Mouse (Mus musculus) CH12.LX (cell line): ENCODE data around the gene Rsl24d1. TPM values are rescaled to one million over a fixed set of nuclear protein-coding genes. Genes with fewer than 3 reads are reported as not detected.
"Not testable (repeated sequence)": the region's sequence is repeated elsewhere in the genome, so short reads cannot be mapped to it uniquely, and the experiment has no call there.

ENCODE experiments used
- DNase-seq: peaks from one replicate; pipeline ENCODE4 v3.0.0-alpha.2; 2013; ENCODE audit errors: extremely low read depth
- H3K27ac ChIP-seq: 2 replicates; pipeline ENCODE4 v1.5.1; 2012; ENCODE audit warnings: low read depth, mild to moderate bottlenecking, control low read depth, moderate library complexity; ENCODE audit not compliant: insufficient read depth
- H3K27me3 ChIP-seq: replicated peaks from 2 replicates; pipeline ENCODE3; 2012; ENCODE audit warnings: inconsistent platforms
- H3K36me3 ChIP-seq, 2 experiments: replicated peaks in 1 of 2; 2 replicates each; pipeline versions ENCODE3 to v1.6.1; 2012; ENCODE audit warnings: inconsistent platforms in 1 of 2, low read length in 1 of 2, mild to moderate bottlenecking in 1 of 2, mixed read lengths in 1 of 2, moderate library complexity in 1 of 2; ENCODE audit not compliant: control insufficient read depth in 1 of 2, insufficient read depth in 1 of 2
- H3K4me1 ChIP-seq, 2 experiments: 2 replicates each; pipeline ENCODE4 v1.6.1; 2012; ENCODE audit warnings: inconsistent platforms in 1 of 2, moderate library complexity in 1 of 2; ENCODE audit not compliant: insufficient read depth in 2 of 2, control insufficient read depth in 1 of 2
- H3K4me2 ChIP-seq: 2 replicates; pipeline ENCODE4 v1.6.1; 2012; ENCODE audit warnings: low read depth, mild to moderate bottlenecking, control low read depth; ENCODE audit not compliant: poor library complexity, insufficient read depth, severe bottlenecking
- H3K4me3 ChIP-seq, 3 experiments: fragments of 150-350 bp in 1 of 3; sonication (generic) in 1 of 3; replicated peaks in 1 of 3; 2 replicates each; pipeline versions ENCODE3 to v1.5.1; 2011 to 2012; ENCODE audit warnings: low read depth in 2 of 3, low read length in 2 of 3, mild to moderate bottlenecking in 2 of 3, moderate library complexity in 2 of 3, control low read depth in 1 of 3, improper control_type of control experiment in 1 of 3, inconsistent platforms in 1 of 3, mixed read lengths in 1 of 3; ENCODE audit not compliant: poor library complexity in 1 of 3
- H3K79me2 ChIP-seq: replicated peaks from 2 replicates; pipeline ENCODE4 v1.6.1; 2012; ENCODE audit warnings: mild to moderate bottlenecking, moderate library complexity; ENCODE audit not compliant: control insufficient read depth, poor library complexity, insufficient read depth, severe bottlenecking; ENCODE audit errors: extremely low read depth
- H3K9ac ChIP-seq: 2 replicates; pipeline ENCODE4 v1.6.1; 2012; ENCODE audit warnings: low read depth, mild to moderate bottlenecking, control low read depth, moderate library complexity; ENCODE audit not compliant: insufficient read depth
- H3K9me3 ChIP-seq: replicated peaks from 2 replicates; pipeline ENCODE3; 2012; ENCODE audit warnings: low read length, inconsistent platforms, mixed read lengths
- CTCF ChIP-seq, 2 experiments: IDR thresholded peaks in 1 of 2; conservative IDR thresholded peaks in 1 of 2; 2 replicates each; pipeline ENCODE4 v1.5.1; 2011 to 2012; ENCODE audit warnings: low read depth in 2 of 2, low read length in 2 of 2, improper control_type of control experiment in 1 of 2, inconsistent platforms in 1 of 2, mild to moderate bottlenecking in 1 of 2, moderate library complexity in 1 of 2
- MAX ChIP-seq: IDR thresholded peaks from 2 replicates; pipeline ENCODE4 v1.6.1; 2011; ENCODE audit warnings: low read length, improper control_type of control experiment
- MEF2A ChIP-seq: IDR thresholded peaks from 2 replicates; pipeline ENCODE4 v1.6.1; 2014; ENCODE audit warnings: low read depth, mild to moderate bottlenecking, inconsistent platforms, low read length, improper control_type of control experiment, borderline replicate concordance
- POLR2A ChIP-seq: IDR thresholded peaks from 2 replicates; pipeline ENCODE4 v1.6.1; 2011; ENCODE audit warnings: low read depth, mild to moderate bottlenecking, improper control_type of control experiment, low read length
- RAD21 ChIP-seq: IDR thresholded peaks from 2 replicates; pipeline ENCODE4 v1.6.1; 2011; ENCODE audit warnings: low read depth, mild to moderate bottlenecking, low read length, improper control_type of control experiment, moderate library complexity
- SMC3 ChIP-seq: IDR thresholded peaks from 2 replicates; pipeline ENCODE4 v1.6.1; 2011; ENCODE audit warnings: low read depth, low read length, improper control_type of control experiment
- UBTF ChIP-seq: IDR thresholded peaks from 2 replicates; pipeline ENCODE4 v1.6.1; 2012; ENCODE audit warnings: low read depth, mild to moderate bottlenecking, inconsistent platforms, low read length, improper control_type of control experiment, moderate library complexity
- USF2 ChIP-seq: conservative IDR thresholded peaks from 2 replicates; pipeline ENCODE4 v1.6.1; 2011; ENCODE audit warnings: low read depth, low read length, improper control_type of control experiment
- ZNF384 ChIP-seq: IDR thresholded peaks from 2 replicates; pipeline ENCODE4 v1.6.1; 2012; ENCODE audit warnings: low read depth, low read length, improper control_type of control experiment, inconsistent platforms
- dilution Hi-C: fragments of 300-500 bp; cut with MboI; formaldehyde crosslinking; loops from 2 replicates; pipeline ENCODE4 v1.14.3; 2020; ENCODE audit warnings: low sequenced_read_pairs; ENCODE audit not compliant: extremely low pct_unique_long_range_greater_than_20kb, extremely low pct_ligation_motif_present
- in situ Hi-C: fragments of 300-500 bp; cut with MboI; formaldehyde crosslinking; loops from 3 replicates; pipeline ENCODE4 v1.14.3; 2019; ENCODE audit warnings: low sequenced_read_pairs, low pct_ligation_motif_present, low pct_unique_long_range_greater_than_20kb, mixed read lengths
- polyA plus RNA-seq: library from polyadenylated mRNA; unstranded; fragments of >175 nt; gene quantifications from 2 replicates; pipeline ENCODE4 v1.2.1, GENCODE M21; 2012; ENCODE audit warnings: low read depth; ENCODE audit not compliant: insufficient read length
- total RNA-seq, 2 experiments: library from RNA; depleted of rRNA; stranded (reverse); fragments of 300-350 nt in 1 of 2; fragments of >200 nt in 1 of 2; gene quantifications; 2 replicates each; pipeline ENCODE4 v1.2.3; 2012 to 2014

Gene Rsl24d1
- total and polyA plus RNA-seq, 3 experiments = 108 to 365 (median 202) TPM

- Histone ChIP-seq H3K36me3 (peaks cover 40 to 55% of the 10 kb centered on the region in 2 experiments), H3K4me1 (peaks cover 0 to 15% of the 10 kb centered on the region in 2 experiments; a peak in 2 of 4 replicates), H3K79me2 (peaks cover 29% of the 10 kb centered on the region)
- dilution Hi-C loops, H3K4me3 ChIP-seq, H3K9me3 ChIP-seq, DNase-seq, H3K27ac ChIP-seq, H3K9ac ChIP-seq, H3K27me3 ChIP-seq, H3K4me2 ChIP-seq, in situ Hi-C loops: not testable (repeated sequence)
- peak; percentile 53 for TF ChIP-seq ZNF384
Observed at GRCm38 (mm10) chr9:73116704-73117103, 3.5 kb downstream of the Rsl24d1 start.

DNA sequence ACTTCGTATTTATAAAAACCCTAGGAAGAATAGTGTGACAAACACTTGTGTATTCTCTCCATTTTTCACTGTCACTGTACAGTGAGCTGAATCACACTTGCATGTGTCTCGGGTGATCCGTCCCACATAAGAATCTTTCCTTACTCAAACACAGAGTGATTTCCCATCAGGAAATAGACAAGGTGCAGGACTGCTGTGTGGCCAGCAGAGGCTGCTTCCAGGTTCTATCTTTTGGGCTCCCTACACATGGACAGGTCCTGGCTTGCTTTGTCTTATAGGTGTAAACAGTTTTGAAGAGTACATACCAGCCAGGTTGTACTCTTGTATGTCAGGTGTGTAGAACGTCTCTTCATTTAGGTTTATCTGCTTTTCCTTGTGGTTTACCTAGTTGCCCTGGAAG lies 4.8 kb downstream of the Rsl24d1 start:
- no peak overlapping the region for H3K4me3 ChIP-seq
- in situ Hi-C loops (no loop called here), dilution Hi-C loops (no loop called here)
- no peak overlapping the region for H3K4me2 ChIP-seq
- peak; percentile 10 for DNase-seq
- H3K27ac ChIP-seq = no peak overlapping the region
- no peak overlapping the region for H3K9ac ChIP-seq
- no peaks in the 10 kb centered on the region for H3K9me3 ChIP-seq
- peaks cover 29% of the 10 kb centered on the region for H3K79me2 ChIP-seq
- no peaks in the 10 kb centered on the region for H3K27me3 ChIP-seq
- peaks cover 51 to 60% of the 10 kb centered on the region in 2 experiments for H3K36me3 ChIP-seq
- H3K4me1 ChIP-seq = peaks cover 0 to 12% of the 10 kb centered on the region in 2 experiments; a peak in 2 of 4 replicates
- TF ChIP-seq CTCF (conservative IDR thresholded peaks at IDR 0.05 in 1 of 2, IDR thresholded peaks at IDR 0.05 in 1 of 2; ENCODE audit: low read depth in 2 of 2, low read length in 2 of 2) (peak in 1 of 2 experiments; percentile 23; a peak in 1 of 4 replicates), USF2 (no peak), MAX (no peak), POLR2A (no peak)
- TF ChIP-seq, all 38 proteins: peak for 1

- Histone ChIP-seq H3K79me2 (no peaks in the 10 kb centered on the region; the same call in 1 of the 2 replicates), H3K9ac (no peak overlapping the region), H3K9me3 (no peaks in the 10 kb centered on the region), H3K36me3 (peaks cover 72 to 77% of the 10 kb centered on the region in 2 experiments), H3K4me3 (no peak overlapping the region), H3K4me1 (no peaks in the 10 kb centered on the region), H3K4me2 (no peak overlapping the region), H3K27ac (no peak overlapping the region), H3K27me3 (no peaks in the 10 kb centered on the region)
- TF ChIP-seq CTCF (conservative IDR thresholded peaks at IDR 0.05 in 1 of 2, IDR thresholded peaks at IDR 0.05 in 1 of 2; ENCODE audit: low read depth in 2 of 2, low read length in 2 of 2) = peak; percentile 53 to 60
- no peak for TF ChIP-seq MEF2A
- TF ChIP-seq RAD21 = peak; percentile 14
- no peak for TF ChIP-seq UBTF
- peak; percentile 38 for TF ChIP-seq SMC3
- in situ Hi-C loops = no loop called here
- DNase-seq = peak; percentile 42
- dilution Hi-C loops = no loop called here
Observed at GRCm38 (mm10) chr9:73121735-73122134, 8.5 kb downstream of the Rsl24d1 start.
